In the genomic region with DNA sequence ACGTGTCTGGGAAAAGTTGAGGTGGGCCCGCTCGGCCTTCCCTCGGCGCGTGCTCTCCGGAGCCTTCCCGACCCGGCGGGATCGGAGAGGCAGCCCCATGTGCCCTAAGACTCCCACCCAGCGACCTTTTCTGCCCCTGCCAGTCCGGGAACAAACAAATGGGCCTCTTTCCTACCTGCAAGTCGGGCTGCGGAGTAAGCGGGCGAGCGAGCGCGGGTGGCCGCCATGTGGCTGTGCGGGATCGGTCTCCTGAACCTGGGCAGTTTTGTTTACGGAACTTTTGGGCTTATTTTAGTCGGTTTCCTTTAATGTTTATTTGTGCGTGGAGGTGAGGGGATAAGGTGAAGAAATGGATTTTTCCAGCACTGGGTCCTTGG, we compare ENCODE assay signal across 8 mouse cellular contexts. TPM values are rescaled to one million over a fixed set of nuclear protein-coding genes. Genes with fewer than 3 reads are reported as not detected.
DNase-seq lines count a peak whose midpoint lies in the region; ATAC-seq and TF ChIP-seq lines count a peak whose summit lies in the region.

No protein-coding gene starts in this region.

- H3K4me3 ChIP-seq in testis, adult 2 months (ENCODE audit: control insufficient read depth, low read depth, low read length), result peak overlapping the region; percentile 100
- H3K4me3 ChIP-seq in liver, adult 2 months (ENCODE audit: insufficient read depth, low read depth, low read length), result peak overlapping the region; percentile 90
- H3K4me3 ChIP-seq in stomach, embryonic 15.5 days (replicated peaks), result peak overlapping the region; percentile 99

- H3K79me2 ChIP-seq in liver, adult 2 months (ENCODE audit: control insufficient read depth, insufficient read depth, low read length), result peaks cover 24% of the 10 kb centered on the region

- peak overlapping the region; percentile 69 for H3K4me2 ChIP-seq in stomach, embryonic 15.5 days

- no peak for ATAC-seq in stomach, embryonic 15.5 days (ENCODE audit: insufficient read depth, low FRiP score, low read depth)

- TF ChIP-seq CTCF in testis, adult 2 months (IDR thresholded peaks at IDR 0.05; ENCODE audit: control insufficient read depth, insufficient read depth, insufficient replicate concordance, low read depth, low read length), result no peak
- no peak for TF ChIP-seq CTCF in liver, adult 2 months (IDR thresholded peaks at IDR 0.05; ENCODE audit: low read depth, low read length)

- peaks cover 5% of the 10 kb centered on the region for H3K4me1 ChIP-seq in testis, adult 2 months (ENCODE audit: control insufficient read depth, insufficient read depth, low read length)
- peaks cover 11% of the 10 kb centered on the region for H3K4me1 ChIP-seq in liver, adult 2 months (ENCODE audit: control insufficient read depth, insufficient read depth, low read length)
- peaks cover 20% of the 10 kb centered on the region for H3K4me1 ChIP-seq in stomach, embryonic 15.5 days

- WGBS in liver, adult 2 months, result under 1% methylated on average over 26 of the region's 26 CpGs
- WGBS in stomach, embryonic 15.5 days, result under 1% methylated on average over 26 of the region's 26 CpGs

- peaks cover 5% of the 10 kb centered on the region for H3K36me3 ChIP-seq in testis, adult 2 months (ENCODE audit: control insufficient read depth, insufficient read depth, low read length)
- H3K36me3 ChIP-seq in liver, adult 2 months (ENCODE audit: control insufficient read depth, insufficient read depth, low read length), result no peaks in the 10 kb centered on the region
- H3K36me3 ChIP-seq in stomach, embryonic 15.5 days, result no peaks in the 10 kb centered on the region

- H3K27me3 ChIP-seq in testis, adult 2 months (ENCODE audit: control insufficient read depth, insufficient read depth, low read length), result no peaks in the 10 kb centered on the region
- H3K27me3 ChIP-seq in liver, adult 2 months (ENCODE audit: control insufficient read depth, insufficient read depth, low read length), result no peaks in the 10 kb centered on the region
- H3K27me3 ChIP-seq in stomach, embryonic 15.5 days (replicated peaks), result no peaks in the 10 kb centered on the region

- no peaks in the 10 kb centered on the region for H3K9me3 ChIP-seq in stomach, embryonic 15.5 days

- peak overlapping the region; percentile 99 for H3K27ac ChIP-seq in testis, adult 2 months (ENCODE audit: control insufficient read depth, insufficient read depth, low read depth, low read length)
- peak overlapping the region; percentile 59 for H3K27ac ChIP-seq in liver, adult 2 months (replicated peaks; ENCODE audit: insufficient read depth, low read depth, low read length)
- H3K27ac ChIP-seq in stomach, embryonic 15.5 days, result peak overlapping the region; percentile 99

- peak overlapping the region; percentile 100 for H3K9ac ChIP-seq in liver, adult 2 months (ENCODE audit: low read depth, low read length)
- peak overlapping the region; percentile 99 for H3K9ac ChIP-seq in stomach, embryonic 15.5 days

- TF ChIP-seq POLR2A in testis, adult 2 months (IDR thresholded peaks at IDR 0.05; ENCODE audit: control insufficient read depth, low read depth, low read length), result no peak
- no peak for TF ChIP-seq POLR2A in liver, adult 2 months (IDR thresholded peaks at IDR 0.05; ENCODE audit: extremely low read depth, insufficient read depth, low read length)

- DNase-seq in cerebellum, postnatal 36 days, result peak; percentile 14 to 20
- DNase-seq in cerebellum, adult 9-11 months, result no peak
- DNase-seq in testis, postnatal 14 days (ENCODE audit: low spot score), result no peak
- no peak for DNase-seq in liver, adult 2 months (ENCODE audit: extremely low read depth, low read depth, low spot score)
- no peak for DNase-seq in layer of hippocampus, adult 11-12 months (ENCODE audit: low spot score)
- DNase-seq in left cerebral cortex, adult 9 months (ENCODE audit: low spot score in 2 of 2), result no peak

RNA-seq across cellular contexts. Expression of gene Hnrnpf, which starts 7.8 kb away (rescaled TPM):
- 286 and 325 TPM in 2 replicates for polyA plus RNA-seq in testis, adult 2 months (2012; rRNA removed)
- total RNA-seq in liver, adult 2 months (2014; rRNA removed), result 188 and 197 TPM in 2 replicates
- 88.2 and 89.3 TPM in 2 replicates for polyA plus RNA-seq in liver, adult 2 months (2012; rRNA removed)
- 705 and 736 TPM in 2 replicates for polyA plus RNA-seq in stomach, embryonic 15.5 days (2015; fragmentation: Nextera tagmentation; extraction: Ambion mirVana)

RNA-seq across cellular contexts. Expression of gene Fxyd4, which starts 29.5 kb away (rescaled TPM):
- 3.6 TPM in 1 of 2 replicates, not detected in the other for polyA plus RNA-seq in testis, adult 2 months (2012; rRNA removed)
- not detected in 2 replicates for total RNA-seq in liver, adult 2 months (2014; rRNA removed)
- 0.18 TPM in 1 of 2 replicates, not detected in the other for polyA plus RNA-seq in liver, adult 2 months (2012; rRNA removed)
- 2.7 and 2.9 TPM in 2 replicates for polyA plus RNA-seq in stomach, embryonic 15.5 days (2015; fragmentation: Nextera tagmentation; extraction: Ambion mirVana)

RNA-seq across cellular contexts. Expression of gene Zfp239, which starts 46.1 kb away (rescaled TPM):
- polyA plus RNA-seq in testis, adult 2 months (2012; rRNA removed), result 4.6 TPM in 2 replicates
- total RNA-seq in liver, adult 2 months (2014; rRNA removed), result 0.07 and 0.09 TPM in 2 replicates
- polyA plus RNA-seq in liver, adult 2 months (2012; rRNA removed), result 0.05 TPM in 1 of 2 replicates, not detected in the other
- polyA plus RNA-seq in stomach, embryonic 15.5 days (2015; fragmentation: Nextera tagmentation; extraction: Ambion mirVana), result 6.0 and 6.4 TPM in 2 replicates

Comparison
In these comparisons a context has a peak if more than half of its experiments do, and no peak if none do; other contexts are left out.
1. DNase-seq: peak in cerebellum, postnatal 36 days (2 of 2); none in cerebellum, adult 9-11 months (single experiment), testis, postnatal 14 days (single experiment), liver, adult 2 months (single experiment), layer of hippocampus, adult 11-12 months (single experiment) and left cerebral cortex, adult 9 months (0 of 2).
2. Peak in every context shown above with its lines, with median percentiles within 50 percentile points of each other: H3K27ac ChIP-seq and H3K4me3 ChIP-seq.